Mouse (Mus musculus) intestine, embryonic 16.5 days (tissue): Measurements from ENCODE around the gene Syn3. TPM values are rescaled to one million over a fixed set of nuclear protein-coding genes. Genes with fewer than 3 reads are reported as not detected.
A peak's percentile ranks its signal among the peaks of the same experiment; 100 is the strongest.

Source experiments
- ATAC-seq: fragments of 200-750 bp; cut with Nextera tagmentation; 2 replicates; pipeline ENCODE4 v1.8.0; 2017; ENCODE audit warnings: moderate TSS enrichment, moderate library complexity
- H3K27ac ChIP-seq: fragments of 300-500 bp; sonication (generic); 2 replicates; pipeline ENCODE4 v1.5.1; 2014; ENCODE audit warnings: mild to moderate bottlenecking, low read length
- H3K27me3 ChIP-seq: fragments of 300-500 bp; sonication (generic); replicated peaks from 2 replicates; pipeline ENCODE4 v1.6.1; 2014; ENCODE audit warnings: low read length, control low read depth, mixed read lengths; ENCODE audit not compliant: control insufficient read depth, insufficient read depth
- H3K36me3 ChIP-seq: fragments of 300-500 bp; sonication (generic); 2 replicates; pipeline ENCODE4 v1.6.1; 2014; ENCODE audit warnings: low read length, control low read depth; ENCODE audit not compliant: control insufficient read depth, insufficient read depth
- H3K4me1 ChIP-seq: fragments of 300-500 bp; sonication (generic); 2 replicates; pipeline ENCODE4 v1.6.1; 2014; ENCODE audit warnings: low read length, control low read depth, mixed read lengths; ENCODE audit not compliant: control insufficient read depth, insufficient read depth
- H3K4me2 ChIP-seq: fragments of 300-500 bp; sonication (generic); 2 replicates; pipeline ENCODE4 v1.6.1; 2014; ENCODE audit warnings: low read depth, low read length, control low read depth
- H3K4me3 ChIP-seq: fragments of 300-500 bp; sonication (generic); 2 replicates; pipeline ENCODE4 v1.5.1; 2014; ENCODE audit warnings: mild to moderate bottlenecking, low read length
- H3K9ac ChIP-seq: fragments of 300-500 bp; sonication (generic); 2 replicates; pipeline ENCODE4 v1.6.1; 2014; ENCODE audit warnings: low read depth, low read length
- H3K9me3 ChIP-seq: fragments of 300-500 bp; sonication (generic); 2 replicates; pipeline ENCODE4 v1.6.1; 2016; ENCODE audit warnings: low read length, control low read depth; ENCODE audit not compliant: control insufficient read depth
- WGBS: fragments of 180-500 bp; shearing (Covaris S2); extraction: QIAGEN DNeasy Blood & Tissue Kit; methylation state at CpG from one replicate; pipeline ENCODE4 v1.1.7; 2014; 5-methylcytosine and 5-hydroxymethylcytosine counted together
- polyA plus RNA-seq: library from polyadenylated mRNA; unstranded; fragments of >200 nt; fragmentation: Nextera tagmentation; extraction: Ambion mirVana; gene quantifications from 2 replicates; pipeline ENCODE4 v1.2.1, GENCODE M21; 2015

The Syn3 gene
- polyA plus RNA-seq, 1 experiment from 2014 or later: 2.3 TPM

- no peak overlapping the region for H3K9ac ChIP-seq
- H3K27me3 ChIP-seq: no peaks in the 10 kb centered on the region
- peaks cover 9% of the 10 kb centered on the region for H3K4me1 ChIP-seq
- H3K27ac ChIP-seq: no peak overlapping the region
- WGBS: 84% methylated on average over 2 of the region's 2 CpGs
- H3K4me2 ChIP-seq: no peak overlapping the region
- no peaks in the 10 kb centered on the region for H3K36me3 ChIP-seq
- no peak overlapping the region for H3K4me3 ChIP-seq
- no peaks in the 10 kb centered on the region for H3K9me3 ChIP-seq
- no peak for ATAC-seq
Observed at GRCm38 (mm10) chr10:86427956-86428355, 70.7 kb downstream of the Syn3 start.

- 37% methylated on average over 10 of the region's 10 CpGs for WGBS
Observed at GRCm38 (mm10) chr10:86425690-86426530, 72.8 kb downstream of the Syn3 start.

GRCm38 (mm10) chr10:86421731-86422370 lies 76.8 kb downstream of the Syn3 start:
- Histone ChIP-seq H3K36me3 (no peaks in the 10 kb centered on the region), H3K9me3 (no peaks in the 10 kb centered on the region), H3K4me1 (peaks cover 9% of the 10 kb centered on the region), H3K4me2 (no peak overlapping the region), H3K27me3 (no peaks in the 10 kb centered on the region), H3K4me3 (no peak overlapping the region), H3K27ac (no peak overlapping the region), H3K9ac (no peak overlapping the region)
- no peak for ATAC-seq
- 92% methylated on average over 3 of the region's 3 CpGs for WGBS

More at GRCm38 (mm10) chr10:86425690-86426530, 72.8 kb downstream of the Syn3 start:
- H3K27ac ChIP-seq: peak overlapping the region; percentile 39
- H3K36me3 ChIP-seq: no peaks in the 10 kb centered on the region
- no peak overlapping the region for H3K4me3 ChIP-seq
- H3K27me3 ChIP-seq: no peaks in the 10 kb centered on the region
- ATAC-seq: peak; percentile 78
- no peaks in the 10 kb centered on the region for H3K9me3 ChIP-seq
- H3K9ac ChIP-seq: no peak overlapping the region
- H3K4me2 ChIP-seq: no peak overlapping the region
- H3K4me1 ChIP-seq: peaks cover 9% of the 10 kb centered on the region

- no peaks in the 10 kb centered on the region for H3K4me1 ChIP-seq
- no peak overlapping the region for H3K9ac ChIP-seq
- H3K4me2 ChIP-seq: no peak overlapping the region
- H3K27ac ChIP-seq: no peak overlapping the region
- H3K36me3 ChIP-seq: no peaks in the 10 kb centered on the region
- H3K4me3 ChIP-seq: no peak overlapping the region
- H3K27me3 ChIP-seq: no peaks in the 10 kb centered on the region
- WGBS: 76% methylated on average over 5 of the region's 5 CpGs
- H3K9me3 ChIP-seq: no peaks in the 10 kb centered on the region
- no peak for ATAC-seq
Observed at GRCm38 (mm10) chr10:86418931-86419330, 79.8 kb downstream of the Syn3 start.

- Histone ChIP-seq H3K9me3 (no peaks in the 10 kb centered on the region), H3K9ac (no peak overlapping the region), H3K27ac (no peak overlapping the region), H3K4me2 (no peak overlapping the region), H3K4me3 (no peak overlapping the region), H3K4me1 (no peaks in the 10 kb centered on the region), H3K36me3 (no peaks in the 10 kb centered on the region), H3K27me3 (no peaks in the 10 kb centered on the region)
- 84% methylated on average over 2 of the region's 2 CpGs for WGBS
- no peak for ATAC-seq
Observed at GRCm38 (mm10) chr10:86418345-86418744, 80.4 kb downstream of the Syn3 start.

- no peak for ATAC-seq
- Histone ChIP-seq H3K36me3 (no peaks in the 10 kb centered on the region), H3K27ac (no peak overlapping the region), H3K4me3 (no peak overlapping the region), H3K27me3 (no peaks in the 10 kb centered on the region), H3K9me3 (no peaks in the 10 kb centered on the region), H3K4me2 (no peak overlapping the region), H3K4me1 (no peaks in the 10 kb centered on the region), H3K9ac (no peak overlapping the region)
- WGBS: 66% methylated on average over 8 of the region's 8 CpGs
Observed at GRCm38 (mm10) chr10:86416806-86417205, 81.9 kb downstream of the Syn3 start.

- H3K9me3 ChIP-seq: no peaks in the 10 kb centered on the region
- no peaks in the 10 kb centered on the region for H3K4me1 ChIP-seq
- no peaks in the 10 kb centered on the region for H3K27me3 ChIP-seq
- H3K4me2 ChIP-seq: no peak overlapping the region
- WGBS: 86% methylated on average over 6 of the region's 6 CpGs
- ATAC-seq: no peak
- no peak overlapping the region for H3K27ac ChIP-seq
- H3K4me3 ChIP-seq: no peak overlapping the region
- H3K36me3 ChIP-seq: no peaks in the 10 kb centered on the region
- H3K9ac ChIP-seq: no peak overlapping the region
Observed at GRCm38 (mm10) chr10:86410868-86411267, 87.8 kb downstream of the Syn3 start.

GRCm38 (mm10) chr10:86406952-86407351 lies 91.7 kb downstream of the Syn3 start:
- WGBS: 62% methylated on average over 4 of the region's 4 CpGs

GRCm38 (mm10) chr10:86398347-86398720 lies 100.4 kb downstream of the Syn3 start:
- Histone ChIP-seq H3K27me3 (no peaks in the 10 kb centered on the region), H3K27ac (no peak overlapping the region), H3K4me1 (no peaks in the 10 kb centered on the region), H3K9me3 (no peaks in the 10 kb centered on the region), H3K4me2 (no peak overlapping the region), H3K9ac (no peak overlapping the region), H3K4me3 (no peak overlapping the region), H3K36me3 (no peaks in the 10 kb centered on the region)
- no peak for ATAC-seq
- 58% methylated on average over 2 of the region's 2 CpGs for WGBS

More at GRCm38 (mm10) chr10:86406952-86407351, 91.7 kb downstream of the Syn3 start:
- no peak for ATAC-seq
- Histone ChIP-seq H3K36me3 (no peaks in the 10 kb centered on the region), H3K9me3 (no peaks in the 10 kb centered on the region), H3K9ac (no peak overlapping the region), H3K4me3 (no peak overlapping the region), H3K27me3 (no peaks in the 10 kb centered on the region), H3K4me1 (no peaks in the 10 kb centered on the region), H3K4me2 (no peak overlapping the region), H3K27ac (no peak overlapping the region)
